Mouse (Mus musculus): ENCODE results near the gene Cemip. TPM values are rescaled to one million over a fixed set of nuclear protein-coding genes. Genes with fewer than 3 reads are reported as not detected.

Cemip gene
- total and polyA plus RNA-seq, 2 experiments = not detected

DNA sequence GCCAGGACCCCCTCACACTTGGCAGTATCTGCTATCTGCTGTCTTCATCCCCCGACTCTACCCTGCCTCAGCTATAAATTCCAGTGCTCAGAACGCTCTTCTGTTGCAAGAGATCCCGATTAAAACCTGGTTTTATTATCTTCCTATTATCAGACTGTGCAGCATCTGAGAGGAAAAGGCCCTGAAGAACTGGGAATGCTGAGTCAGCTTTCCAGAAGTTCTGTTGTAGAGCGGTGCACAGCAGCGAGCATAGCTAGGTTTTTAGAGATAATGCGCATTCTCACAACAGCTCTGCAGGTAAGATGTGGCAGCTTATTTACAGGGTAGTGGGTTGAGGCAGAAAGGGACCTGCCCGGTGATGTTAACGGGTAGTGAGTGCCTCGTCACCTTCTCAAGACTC, 172.3 kb downstream of the Cemip start:
- DNase-seq (ENCODE audit: extremely low read depth, low read depth, low spot score) = no peak
- Histone ChIP-seq H3K79me2 (ENCODE audit: control insufficient read depth, insufficient read depth, low read length) (no peaks in the 10 kb centered on the region), H3K4me3 (ENCODE audit: insufficient read depth, low read depth, low read length) (no peak overlapping the region), H3K27me3 (ENCODE audit: control insufficient read depth, insufficient read depth, low read length) (no peaks in the 10 kb centered on the region), H3K27ac (replicated peaks; ENCODE audit: insufficient read depth, low read depth, low read length) (no peak overlapping the region), H3K4me1 (ENCODE audit: control insufficient read depth, insufficient read depth, low read length) (no peaks in the 10 kb centered on the region), H3K36me3 (ENCODE audit: control insufficient read depth, insufficient read depth, low read length) (no peaks in the 10 kb centered on the region), H3K9ac (ENCODE audit: low read depth, low read length) (no peak overlapping the region)
- no peak for TF ChIP-seq CTCF (IDR thresholded peaks at IDR 0.05; ENCODE audit: low read depth, low read length)
- TF ChIP-seq POLR2A (IDR thresholded peaks at IDR 0.05; ENCODE audit: extremely low read depth, insufficient read depth, low read length) = no peak
- WGBS = 75% methylated on average over 9 of the region's 9 CpGs

DNA sequence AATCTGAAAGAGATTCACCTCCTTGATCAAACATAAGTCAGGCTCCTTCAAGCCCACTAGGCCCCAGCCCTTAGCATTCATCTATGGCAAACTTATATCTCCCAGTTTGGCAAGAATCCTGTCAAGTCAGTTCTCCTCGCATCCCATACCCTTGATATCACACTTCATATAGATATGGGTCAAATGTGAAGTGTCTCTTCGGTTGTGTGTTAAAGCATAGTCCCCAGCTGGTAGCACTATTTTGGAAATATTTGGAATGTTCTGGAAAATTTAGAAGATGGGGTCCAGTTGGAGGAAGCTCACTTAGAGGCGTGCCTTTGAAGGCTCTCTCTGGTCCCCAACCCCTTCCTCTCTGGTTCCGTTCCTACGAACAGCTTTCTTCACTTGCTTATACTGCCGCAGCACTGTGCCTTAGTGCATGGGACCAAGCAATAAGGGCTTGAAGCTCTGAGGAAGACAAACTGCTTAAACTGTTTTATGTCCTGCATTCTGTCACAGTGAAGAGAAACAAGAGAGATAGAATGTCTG, 172.8 kb downstream of the Cemip start:
- whole genome bisulfite sequencing = 87% methylated on average over 6 of the region's 6 CpGs
- Histone ChIP-seq H3K4me3 (ENCODE audit: insufficient read depth, low read depth, low read length) (no peak overlapping the region), H3K79me2 (ENCODE audit: control insufficient read depth, insufficient read depth, low read length) (no peaks in the 10 kb centered on the region), H3K9ac (ENCODE audit: low read depth, low read length) (no peak overlapping the region), H3K27ac (replicated peaks; ENCODE audit: insufficient read depth, low read depth, low read length) (no peak overlapping the region), H3K4me1 (ENCODE audit: control insufficient read depth, insufficient read depth, low read length) (no peaks in the 10 kb centered on the region), H3K27me3 (ENCODE audit: control insufficient read depth, insufficient read depth, low read length) (no peaks in the 10 kb centered on the region), H3K36me3 (ENCODE audit: control insufficient read depth, insufficient read depth, low read length) (no peaks in the 10 kb centered on the region)
- TF ChIP-seq POLR2A (IDR thresholded peaks at IDR 0.05; ENCODE audit: extremely low read depth, insufficient read depth, low read length) = no peak
- TF ChIP-seq CTCF (IDR thresholded peaks at IDR 0.05; ENCODE audit: low read depth, low read length) = no peak
- DNase-seq (ENCODE audit: extremely low read depth, low read depth, low spot score) = no peak

DNA sequence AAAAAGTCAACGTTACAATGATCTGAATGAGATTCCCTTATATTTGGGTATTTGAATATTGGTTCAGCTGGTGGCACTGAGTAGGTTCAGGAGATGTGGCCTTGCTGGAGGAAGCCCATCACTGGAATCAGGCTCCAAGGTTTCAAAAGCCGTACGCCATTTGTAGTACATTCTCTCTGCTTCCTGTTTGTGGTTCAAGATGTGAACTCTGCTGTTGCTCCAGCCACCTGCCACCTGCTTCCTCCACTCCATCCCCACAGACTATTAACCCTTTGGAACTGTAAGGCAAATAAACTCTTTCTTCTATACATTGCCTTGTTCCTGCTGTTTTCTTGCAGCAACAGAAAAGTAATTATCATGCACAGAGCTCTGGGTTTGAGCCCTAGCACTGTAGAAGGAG, 174.4 kb downstream of the Cemip start:
- no peaks in the 10 kb centered on the region for H3K79me2 ChIP-seq (ENCODE audit: control insufficient read depth, insufficient read depth, low read length)
- no peak overlapping the region for H3K4me3 ChIP-seq (ENCODE audit: insufficient read depth, low read depth, low read length)
- no peak overlapping the region for H3K27ac ChIP-seq (replicated peaks; ENCODE audit: insufficient read depth, low read depth, low read length)
- WGBS = 77% methylated on average over 3 of the region's 3 CpGs
- no peaks in the 10 kb centered on the region for H3K4me1 ChIP-seq (ENCODE audit: control insufficient read depth, insufficient read depth, low read length)
- H3K36me3 ChIP-seq (ENCODE audit: control insufficient read depth, insufficient read depth, low read length) = no peaks in the 10 kb centered on the region
- no peaks in the 10 kb centered on the region for H3K27me3 ChIP-seq (ENCODE audit: control insufficient read depth, insufficient read depth, low read length)
- DNase-seq (ENCODE audit: extremely low read depth, low read depth, low spot score) = no peak
- TF ChIP-seq POLR2A (IDR thresholded peaks at IDR 0.05; ENCODE audit: extremely low read depth, insufficient read depth, low read length) (no peak), CTCF (IDR thresholded peaks at IDR 0.05; ENCODE audit: low read depth, low read length) (no peak)
- H3K9ac ChIP-seq (ENCODE audit: low read depth, low read length) = no peak overlapping the region

GRCm38 (mm10) chr7:83904831-83905230, 181.5 kb downstream of the Cemip start:
- H3K9ac ChIP-seq (ENCODE audit: low read depth, low read length) = no peak overlapping the region

GRCm38 (mm10) chr7:83902296-83903145, 183.8 kb downstream of the Cemip start:
- DNase-seq (ENCODE audit: extremely low read depth, low read depth, low spot score) = no peak
- Histone ChIP-seq H3K27me3 (ENCODE audit: control insufficient read depth, insufficient read depth, low read length) (no peaks in the 10 kb centered on the region), H3K79me2 (ENCODE audit: control insufficient read depth, insufficient read depth, low read length) (no peaks in the 10 kb centered on the region), H3K4me1 (ENCODE audit: control insufficient read depth, insufficient read depth, low read length) (no peaks in the 10 kb centered on the region), H3K4me3 (ENCODE audit: insufficient read depth, low read depth, low read length) (no peak overlapping the region), H3K9ac (ENCODE audit: low read depth, low read length) (no peak overlapping the region), H3K27ac (replicated peaks; ENCODE audit: insufficient read depth, low read depth, low read length) (no peak overlapping the region), H3K36me3 (ENCODE audit: control insufficient read depth, insufficient read depth, low read length) (peaks cover 22% of the 10 kb centered on the region)
- WGBS = 50% methylated on average over 5 of the region's 5 CpGs
- TF ChIP-seq POLR2A (IDR thresholded peaks at IDR 0.05; ENCODE audit: extremely low read depth, insufficient read depth, low read length) = no peak
- TF ChIP-seq CTCF (IDR thresholded peaks at IDR 0.05; ENCODE audit: low read depth, low read length) = no peak

More at GRCm38 (mm10) chr7:83904831-83905230, 181.5 kb downstream of the Cemip start:
- H3K36me3 ChIP-seq (ENCODE audit: control insufficient read depth, insufficient read depth, low read length) = peaks cover 6% of the 10 kb centered on the region
- H3K4me1 ChIP-seq (ENCODE audit: control insufficient read depth, insufficient read depth, low read length) = no peaks in the 10 kb centered on the region
- WGBS = 50% methylated on average over 3 of the region's 3 CpGs
- H3K4me3 ChIP-seq (ENCODE audit: insufficient read depth, low read depth, low read length) = no peak overlapping the region
- DNase-seq (ENCODE audit: extremely low read depth, low read depth, low spot score) = no peak
- no peak for TF ChIP-seq CTCF (IDR thresholded peaks at IDR 0.05; ENCODE audit: low read depth, low read length)
- no peak for TF ChIP-seq POLR2A (IDR thresholded peaks at IDR 0.05; ENCODE audit: extremely low read depth, insufficient read depth, low read length)
- no peaks in the 10 kb centered on the region for H3K27me3 ChIP-seq (ENCODE audit: control insufficient read depth, insufficient read depth, low read length)
- H3K79me2 ChIP-seq (ENCODE audit: control insufficient read depth, insufficient read depth, low read length) = no peaks in the 10 kb centered on the region
- H3K27ac ChIP-seq (replicated peaks; ENCODE audit: insufficient read depth, low read depth, low read length) = no peak overlapping the region

DNA sequence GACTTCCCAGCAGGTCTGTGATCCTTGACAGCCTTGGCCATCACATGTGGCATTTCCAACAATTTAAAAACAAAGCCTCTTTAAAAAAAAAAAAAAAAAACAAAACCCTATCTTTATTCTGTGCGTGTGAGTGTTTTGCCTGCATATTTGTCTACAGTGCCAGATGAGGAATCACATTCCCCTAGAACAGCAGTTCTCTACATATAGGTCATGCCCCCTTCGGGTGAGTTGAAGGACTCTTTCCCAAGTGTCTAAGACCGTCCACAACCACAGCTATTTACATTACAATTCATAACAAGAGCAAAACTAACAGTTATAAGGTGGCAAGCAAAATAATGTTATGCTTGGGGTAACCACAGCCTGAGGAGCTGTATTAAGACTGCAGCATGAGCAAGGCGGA, 184.9 kb downstream of the Cemip start:
- no peaks in the 10 kb centered on the region for H3K4me1 ChIP-seq (ENCODE audit: control insufficient read depth, insufficient read depth, low read length)
- no peak for DNase-seq (ENCODE audit: extremely low read depth, low read depth, low spot score)
- no peak for TF ChIP-seq CTCF (IDR thresholded peaks at IDR 0.05; ENCODE audit: low read depth, low read length)
- H3K9ac ChIP-seq (ENCODE audit: low read depth, low read length) = no peak overlapping the region
- H3K79me2 ChIP-seq (ENCODE audit: control insufficient read depth, insufficient read depth, low read length) = no peaks in the 10 kb centered on the region
- peaks cover 26% of the 10 kb centered on the region for H3K36me3 ChIP-seq (ENCODE audit: control insufficient read depth, insufficient read depth, low read length)
- H3K4me3 ChIP-seq (ENCODE audit: insufficient read depth, low read depth, low read length) = no peak overlapping the region
- no peak overlapping the region for H3K27ac ChIP-seq (replicated peaks; ENCODE audit: insufficient read depth, low read depth, low read length)
- H3K27me3 ChIP-seq (ENCODE audit: control insufficient read depth, insufficient read depth, low read length) = no peaks in the 10 kb centered on the region
- WGBS = 77% methylated on average over 4 of the region's 4 CpGs

All from liver, adult 2 months (tissue).